Mouse (Mus musculus) heart, embryonic 10.5 days (tissue): ENCODE measurements at regions not wholly inside any gene's neighbourhood (a gene's known extent, or its start where the extent isn't known, plus 50 kb on each side); places are given as distances from the start of the nearest gene placed in this dataset.
A peak's percentile ranks its signal among the peaks of the same experiment; 100 is the strongest.

ENCODE experiments used
- DNase-seq: peaks from one replicate; pipeline ENCODE4 v3.0.0-alpha.2; 2017; ENCODE audit warnings: low spot score
- H3K27ac ChIP-seq: fragments of 300-500 bp; sonication (generic); 2 replicates; pipeline ENCODE4 v1.5.1; 2016; ENCODE audit warnings: mild to moderate bottlenecking
- H3K27me3 ChIP-seq: fragments of 300-500 bp; sonication (generic); 2 replicates; pipeline ENCODE4 v1.6.1; 2016; ENCODE audit warnings: mild to moderate bottlenecking; ENCODE audit not compliant: poor library complexity, insufficient read depth, severe bottlenecking
- H3K36me3 ChIP-seq: fragments of 300-500 bp; sonication (generic); 2 replicates; pipeline ENCODE4 v1.6.1; 2016; ENCODE audit warnings: mild to moderate bottlenecking, moderate library complexity
- H3K4me1 ChIP-seq: fragments of 300-500 bp; sonication (generic); 2 replicates; pipeline ENCODE4 v1.6.1; 2016; ENCODE audit warnings: mild to moderate bottlenecking
- H3K4me3 ChIP-seq: fragments of 300-500 bp; sonication (generic); 2 replicates; pipeline ENCODE4 v1.5.1; 2016; ENCODE audit warnings: mild to moderate bottlenecking, moderate library complexity
- H3K9me3 ChIP-seq: fragments of 300-500 bp; sonication (generic); 2 replicates; pipeline ENCODE4 v1.6.1; 2016; ENCODE audit warnings: mild to moderate bottlenecking, moderate library complexity
- WGBS: fragments of 180-500 bp; shearing (Covaris S2); methylation state at CpG from one replicate; pipeline ENCODE4 v1.1.7; 2016; 5-methylcytosine and 5-hydroxymethylcytosine counted together

DNA sequence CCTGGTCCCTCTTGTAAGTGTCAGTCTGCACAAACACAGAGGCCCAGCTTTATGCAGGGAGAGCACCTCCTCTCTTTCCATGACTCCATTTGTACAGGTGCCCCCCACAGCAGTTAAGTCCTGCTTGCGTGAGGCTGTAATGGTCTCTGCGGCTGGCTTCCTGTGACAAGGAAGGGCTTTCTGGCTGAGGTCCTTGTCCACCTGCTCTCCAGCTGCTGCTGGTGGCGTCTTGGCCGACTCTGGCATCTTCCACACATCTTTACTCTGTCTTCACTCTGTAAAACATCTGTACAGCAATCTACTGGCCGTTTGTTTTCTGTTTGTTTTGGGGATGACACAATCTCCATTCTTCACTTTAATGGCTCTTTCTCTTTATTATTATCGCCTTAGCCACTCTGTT lies 60.8 kb downstream of the Rpusd4 start:
- 45% methylated on average over 6 of the region's 6 CpGs for WGBS
- Histone ChIP-seq H3K9me3 (no peaks in the 10 kb centered on the region), H3K4me3 (no peak overlapping the region), H3K4me1 (peaks cover 59% of the 10 kb centered on the region), H3K27ac (no peak overlapping the region), H3K27me3 (peaks cover 29% of the 10 kb centered on the region; the same call in 1 of the 2 replicates), H3K36me3 (no peaks in the 10 kb centered on the region)
- DNase-seq: no peak

DNA sequence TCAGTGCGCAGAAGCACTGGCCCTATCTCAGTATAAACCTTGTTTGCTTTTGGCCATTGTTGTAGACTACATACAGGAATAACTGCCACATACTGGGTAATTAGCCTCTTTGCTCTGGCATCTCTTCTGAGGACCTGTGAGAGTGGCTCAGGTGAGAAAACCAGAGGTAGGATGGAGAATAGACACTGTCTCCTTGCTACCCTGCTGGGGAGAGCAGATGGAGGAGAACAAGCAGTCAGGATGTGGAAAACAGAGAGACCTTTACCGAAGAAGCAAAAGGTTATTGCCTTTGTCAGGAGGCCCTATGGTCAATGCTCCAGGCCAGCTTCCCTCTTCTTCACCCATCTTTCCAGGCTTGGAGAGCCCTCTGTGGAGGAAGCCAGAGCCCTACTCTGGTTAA lies 62.7 kb downstream of the Rpusd4 start:
- H3K9me3 ChIP-seq: no peaks in the 10 kb centered on the region
- H3K27me3 ChIP-seq: peaks cover 29% of the 10 kb centered on the region; the same call in 1 of the 2 replicates
- 83% methylated on average over 2 of the region's 2 CpGs for WGBS
- no peak overlapping the region for H3K4me3 ChIP-seq
- H3K36me3 ChIP-seq: no peaks in the 10 kb centered on the region
- 0 out of 2 replicates have a peak overlapping the region, but pooled peaks have one; percentile 59 for H3K27ac ChIP-seq
- peaks cover 64% of the 10 kb centered on the region for H3K4me1 ChIP-seq
- no peak for DNase-seq

DNA sequence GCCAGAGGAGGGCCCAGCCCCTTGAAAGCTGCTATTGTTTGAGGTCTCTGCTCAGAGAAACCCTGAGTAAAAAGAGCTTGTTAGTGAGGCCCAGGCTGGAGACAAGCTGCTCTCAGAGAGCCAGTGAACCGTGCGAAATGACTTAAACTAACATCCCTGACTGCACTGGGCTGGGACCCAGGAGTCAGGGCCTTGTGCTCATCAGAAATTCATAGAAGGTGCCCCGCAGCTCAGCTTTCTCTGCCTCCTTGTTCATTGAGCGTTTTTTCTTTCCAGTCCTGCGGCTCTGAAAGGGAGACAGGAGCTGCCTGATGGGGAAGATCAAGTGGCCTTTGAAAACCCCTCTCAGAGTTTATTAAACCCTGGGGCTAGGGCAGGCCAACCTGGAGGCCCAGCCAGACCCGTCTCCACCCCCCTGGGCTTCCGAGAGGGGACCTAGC lies 63.6 kb downstream of the Rpusd4 start:
- peaks cover 72% of the 10 kb centered on the region for H3K4me1 ChIP-seq
- H3K4me3 ChIP-seq: no peak overlapping the region
- no peaks in the 10 kb centered on the region for H3K9me3 ChIP-seq
- H3K36me3 ChIP-seq: no peaks in the 10 kb centered on the region
- peak overlapping the region; percentile 59; the same call in 1 of the 2 replicates for H3K27ac ChIP-seq
- 45% methylated on average over 7 of the region's 7 CpGs for WGBS
- peaks cover 29% of the 10 kb centered on the region; the same call in 1 of the 2 replicates for H3K27me3 ChIP-seq
- DNase-seq: no peak

DNA sequence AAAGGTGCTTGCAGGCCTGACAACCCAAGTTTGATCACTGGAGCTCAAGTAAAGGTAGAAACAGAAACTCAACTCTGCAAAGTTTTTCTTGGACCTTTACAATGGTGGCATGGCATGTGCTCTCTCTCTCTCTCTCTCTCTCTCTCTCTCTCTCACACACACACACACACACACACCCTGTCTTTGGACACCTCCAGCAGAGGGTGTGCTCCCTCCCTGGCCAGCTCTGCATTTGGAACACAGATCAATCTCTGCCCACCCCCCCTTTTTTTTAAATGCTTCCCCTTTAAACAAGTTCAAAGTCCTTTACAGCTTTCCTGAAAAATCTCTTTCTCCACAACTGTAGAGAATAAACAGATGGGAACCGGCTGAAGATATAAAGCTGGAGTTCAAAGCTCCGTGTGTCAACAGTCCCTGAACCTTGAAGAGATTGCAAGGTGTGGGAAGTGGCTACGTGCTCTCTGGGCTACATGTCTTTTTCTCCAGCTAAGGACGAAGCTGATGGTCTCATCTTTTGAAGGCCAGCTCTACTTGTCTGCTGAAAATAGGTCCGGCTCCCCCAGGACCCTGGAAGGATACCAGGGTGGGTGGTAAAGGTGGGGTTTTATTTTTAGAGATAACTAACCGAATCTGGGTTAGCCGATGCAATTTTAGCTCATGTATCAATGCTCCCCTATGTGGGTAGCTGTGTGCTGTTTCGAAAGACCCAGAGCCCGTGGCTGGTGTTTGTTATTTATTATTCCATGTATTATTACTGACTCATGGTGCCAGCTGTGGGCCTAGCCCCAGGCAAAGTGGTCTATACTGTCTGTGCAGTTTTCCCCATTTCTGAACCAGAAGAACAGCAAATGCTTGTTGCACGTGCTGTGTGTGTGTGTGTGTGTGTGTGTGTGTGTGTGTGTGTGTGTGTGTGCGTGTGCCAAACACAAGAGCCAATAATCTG lies 65.3 kb downstream of the Rpusd4 start:
- peak overlapping the region; percentile 49; the same call in 1 of the 2 replicates for H3K27ac ChIP-seq
- H3K27me3 ChIP-seq: peaks cover 24% of the 10 kb centered on the region; the same call in 1 of the 2 replicates
- H3K9me3 ChIP-seq: no peaks in the 10 kb centered on the region
- no peak for DNase-seq
- 53% methylated on average over 11 of the region's 11 CpGs for WGBS
- no peaks in the 10 kb centered on the region for H3K36me3 ChIP-seq
- no peak overlapping the region for H3K4me3 ChIP-seq
- peaks cover 72% of the 10 kb centered on the region for H3K4me1 ChIP-seq

DNA sequence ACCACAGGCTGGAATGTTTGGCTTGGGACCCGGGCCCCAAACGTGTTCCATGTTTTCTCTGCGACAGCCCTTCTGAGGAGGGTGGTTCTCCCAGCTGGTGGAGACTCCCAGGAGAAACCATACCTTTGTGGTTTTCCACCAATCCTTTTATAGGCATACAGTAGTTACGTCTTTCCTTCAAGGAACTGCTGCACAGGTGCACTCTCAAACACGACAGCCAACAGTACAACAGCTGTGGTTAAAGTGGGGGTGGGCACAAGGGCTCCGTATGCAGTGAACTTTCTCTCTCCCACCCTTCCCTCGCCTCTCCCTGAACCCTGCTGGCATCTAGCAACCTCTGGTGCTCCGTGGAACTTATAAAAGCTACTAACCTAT lies 66.0 kb downstream of the Rpusd4 start:
- WGBS: 78% methylated on average over 8 of the region's 8 CpGs
- Histone ChIP-seq H3K4me3 (no peak overlapping the region), H3K27ac (no peak overlapping the region), H3K9me3 (no peaks in the 10 kb centered on the region), H3K36me3 (no peaks in the 10 kb centered on the region), H3K27me3 (peaks cover 24% of the 10 kb centered on the region; the same call in 1 of the 2 replicates), H3K4me1 (peaks cover 78% of the 10 kb centered on the region)
- no peak for DNase-seq

DNA sequence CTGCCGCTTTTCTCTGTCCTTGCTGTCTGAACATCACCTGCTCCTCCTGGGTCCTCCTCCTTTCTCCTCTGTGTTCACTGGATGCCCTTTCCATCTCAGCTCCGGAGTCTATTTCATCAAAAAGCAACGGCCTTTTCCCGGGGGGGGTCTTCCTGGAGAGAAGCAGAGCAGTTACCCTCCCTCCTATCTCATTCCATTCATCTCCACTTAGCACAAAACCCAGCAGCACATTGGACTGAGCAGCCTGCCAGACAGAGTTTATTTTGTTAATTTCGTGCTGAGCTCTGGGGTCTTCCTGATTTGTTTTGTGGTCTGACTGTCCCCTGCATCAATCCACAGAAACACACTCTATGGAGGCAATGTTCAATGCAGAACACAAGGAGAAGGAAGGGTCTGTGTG lies 66.9 kb downstream of the Rpusd4 start:
- peaks cover 85% of the 10 kb centered on the region for H3K4me1 ChIP-seq
- H3K27ac ChIP-seq: peak overlapping the region; percentile 59
- peaks cover 25% of the 10 kb centered on the region; the same call in 1 of the 2 replicates for H3K27me3 ChIP-seq

DNA sequence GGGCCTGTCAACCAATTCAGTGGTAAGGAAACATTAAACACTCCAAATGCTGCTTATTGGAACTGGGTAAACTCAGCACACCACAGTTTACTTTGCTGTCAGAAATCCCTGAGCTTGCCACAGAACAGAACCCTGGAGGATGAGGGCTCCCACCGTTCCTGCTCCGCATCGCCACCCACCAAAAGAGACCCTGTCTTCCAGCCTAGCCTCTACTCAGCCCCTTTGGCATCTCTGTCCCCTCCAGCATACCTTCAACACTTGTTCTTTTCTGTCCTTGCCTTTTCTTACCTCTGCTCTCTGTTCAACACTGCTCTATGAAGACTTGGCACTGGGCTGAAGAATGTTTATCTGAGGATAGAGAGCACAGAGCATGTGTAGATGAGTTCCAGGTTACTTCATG lies 67.5 kb downstream of the Rpusd4 start:
- Histone ChIP-seq H3K36me3 (no peaks in the 10 kb centered on the region), H3K27ac (peak overlapping the region; percentile 49; the same call in 1 of the 2 replicates), H3K9me3 (no peaks in the 10 kb centered on the region), H3K4me1 (peaks cover 87% of the 10 kb centered on the region), H3K4me3 (no peak overlapping the region), H3K27me3 (peaks cover 20% of the 10 kb centered on the region; the same call in 1 of the 2 replicates)
- 73% methylated on average over 3 of the region's 3 CpGs for WGBS
- DNase-seq: no peak

More for the DNA sequence above, 66.9 kb downstream of the Rpusd4 start:
- no peaks in the 10 kb centered on the region for H3K9me3 ChIP-seq
- 63% methylated on average over 5 of the region's 5 CpGs for WGBS
- no peak overlapping the region for H3K4me3 ChIP-seq
- no peaks in the 10 kb centered on the region for H3K36me3 ChIP-seq
- DNase-seq: no peak

DNA sequence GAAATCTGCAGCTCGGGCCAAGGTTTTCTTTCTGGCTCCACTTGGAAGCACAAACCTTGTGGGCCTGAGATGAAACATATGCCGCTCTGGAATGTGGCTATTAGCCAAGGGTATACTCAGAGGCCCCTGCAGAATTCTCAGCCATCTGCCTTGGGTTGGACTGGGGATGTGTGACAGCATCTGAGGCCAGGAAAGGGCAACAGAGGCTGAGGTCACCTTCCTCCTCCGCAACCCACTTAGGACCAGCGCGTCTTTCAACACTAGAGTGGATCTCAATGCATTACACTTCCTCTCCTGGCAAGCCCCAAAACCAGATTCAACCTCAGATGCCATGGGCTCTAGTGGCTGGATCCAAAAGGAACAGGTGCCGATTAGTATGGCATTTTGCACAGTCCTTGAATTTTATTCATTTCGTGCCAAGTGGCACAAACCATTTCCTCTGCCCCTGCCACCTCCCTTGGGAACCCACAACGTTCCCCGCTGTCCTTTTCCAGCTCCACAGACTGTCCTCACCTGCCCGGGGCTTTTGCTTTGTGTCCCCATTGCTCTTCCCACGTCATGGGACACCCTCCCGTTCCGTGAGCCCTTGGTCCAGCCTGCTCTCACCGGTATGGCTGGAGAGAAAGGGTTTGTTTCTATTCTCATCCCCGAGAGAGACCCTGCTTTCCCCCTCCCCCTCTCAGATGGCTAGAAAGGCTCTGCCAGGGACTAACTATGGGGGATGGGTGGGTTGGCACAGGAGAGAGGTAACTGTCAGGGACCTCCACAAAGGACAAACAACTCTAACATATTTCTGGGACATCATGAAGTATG lies 68.4 kb downstream of the Rpusd4 start:
- Histone ChIP-seq H3K27ac (peak overlapping the region; percentile 49; the same call in 1 of the 2 replicates), H3K4me1 (peaks cover 87% of the 10 kb centered on the region), H3K4me3 (no peak overlapping the region), H3K27me3 (peaks cover 15% of the 10 kb centered on the region; the same call in 1 of the 2 replicates), H3K9me3 (no peaks in the 10 kb centered on the region), H3K36me3 (no peaks in the 10 kb centered on the region)
- DNase-seq: no peak
- WGBS: 48% methylated on average over 15 of the region's 15 CpGs

DNA sequence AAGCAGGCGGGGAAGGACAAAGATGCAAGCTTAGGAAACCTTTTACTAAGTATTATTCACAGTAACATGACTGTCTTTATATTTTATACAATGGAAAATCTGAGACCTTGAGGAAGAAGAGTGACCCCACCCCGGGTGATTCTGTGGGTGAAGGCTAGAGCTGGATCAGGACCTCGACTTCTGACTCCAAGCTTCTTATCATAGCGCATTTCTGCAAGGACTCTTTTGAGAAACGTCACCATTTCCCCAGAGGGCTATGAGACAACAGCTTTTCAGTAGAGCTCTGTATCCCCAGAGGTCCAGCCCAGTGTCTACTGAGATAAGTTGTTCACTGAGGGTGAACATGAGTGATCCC lies 69.0 kb downstream of the Rpusd4 start:
- Histone ChIP-seq H3K4me1 (peaks cover 87% of the 10 kb centered on the region), H3K27me3 (peaks cover 15% of the 10 kb centered on the region; the same call in 1 of the 2 replicates), H3K36me3 (no peaks in the 10 kb centered on the region), H3K4me3 (no peak overlapping the region), H3K9me3 (no peaks in the 10 kb centered on the region), H3K27ac (peak overlapping the region; percentile 17; the same call in 1 of the 2 replicates)
- DNase-seq: no peak
- 54% methylated on average over 5 of the region's 5 CpGs for WGBS

DNA sequence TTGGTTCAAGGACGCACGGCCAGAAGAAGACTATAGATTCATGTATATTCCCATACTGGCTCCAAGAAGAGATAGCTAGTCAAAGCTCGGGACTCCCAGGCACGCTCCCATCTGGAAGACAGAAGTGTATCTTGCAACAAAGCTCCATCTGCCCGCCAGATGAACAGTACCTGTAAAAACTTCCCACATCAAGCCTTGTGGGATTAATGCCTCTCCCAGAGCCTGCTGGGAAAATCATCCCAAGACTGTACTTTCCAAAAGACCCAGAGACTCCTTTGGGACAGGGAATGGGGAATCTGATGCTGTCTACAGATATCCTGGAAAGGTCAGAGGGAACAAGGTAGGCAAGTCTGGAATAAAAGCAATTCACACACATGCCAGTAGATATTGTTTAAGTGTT lies 71.2 kb downstream of the Rpusd4 start:
- Histone ChIP-seq H3K27ac (no peak overlapping the region), H3K36me3 (no peaks in the 10 kb centered on the region), H3K27me3 (peaks cover 7% of the 10 kb centered on the region; the same call in 1 of the 2 replicates), H3K4me1 (peaks cover 83% of the 10 kb centered on the region), H3K4me3 (no peak overlapping the region), H3K9me3 (no peaks in the 10 kb centered on the region)
- WGBS: 73% methylated on average over 5 of the region's 5 CpGs
- no peak for DNase-seq

DNA sequence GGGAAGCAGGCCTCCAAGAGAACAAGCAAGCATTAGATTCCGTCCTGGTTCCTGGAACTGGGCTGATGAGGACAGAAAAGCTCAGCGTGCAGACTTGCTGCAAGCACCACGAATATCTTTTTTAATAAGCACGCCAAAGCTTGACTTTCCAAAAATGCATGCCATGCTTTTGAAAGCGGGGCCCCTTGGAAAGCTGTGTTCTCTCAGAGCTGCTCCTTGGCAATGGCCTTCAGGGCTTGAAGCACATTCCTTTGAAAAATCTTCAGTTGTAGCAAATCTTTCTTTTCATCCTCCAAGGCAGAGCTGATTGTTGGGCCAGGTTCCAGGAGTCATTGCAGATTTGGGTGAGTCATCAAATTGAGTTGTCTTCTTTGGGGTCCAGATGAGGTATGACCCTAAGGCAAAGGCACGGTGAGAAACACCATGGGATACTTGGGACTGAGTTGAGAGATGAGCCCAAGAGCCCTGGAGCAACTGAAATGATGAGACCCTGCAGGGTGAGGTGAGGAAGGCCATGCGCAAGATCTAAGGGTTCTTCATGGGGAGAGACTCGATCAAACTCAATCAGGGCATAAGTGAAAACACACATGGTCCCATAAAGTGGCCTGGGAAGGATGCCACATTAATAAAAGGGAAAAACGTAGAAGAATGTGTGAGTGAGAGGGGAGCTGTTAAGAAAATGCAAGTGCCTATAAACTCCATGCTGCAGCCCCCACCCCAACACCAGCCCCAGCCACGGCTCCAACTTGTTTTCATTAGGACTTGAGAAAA lies 72.0 kb downstream of the Rpusd4 start:
- Histone ChIP-seq H3K4me3 (no peak overlapping the region), H3K27ac (0 out of 2 replicates have a peak overlapping the region, but pooled peaks have one; percentile 38), H3K36me3 (no peaks in the 10 kb centered on the region), H3K4me1 (peaks cover 84% of the 10 kb centered on the region), H3K9me3 (no peaks in the 10 kb centered on the region), H3K27me3 (peaks cover 7% of the 10 kb centered on the region; the same call in 1 of the 2 replicates)
- no peak for DNase-seq
- WGBS: 71% methylated on average over 10 of the region's 10 CpGs

DNA sequence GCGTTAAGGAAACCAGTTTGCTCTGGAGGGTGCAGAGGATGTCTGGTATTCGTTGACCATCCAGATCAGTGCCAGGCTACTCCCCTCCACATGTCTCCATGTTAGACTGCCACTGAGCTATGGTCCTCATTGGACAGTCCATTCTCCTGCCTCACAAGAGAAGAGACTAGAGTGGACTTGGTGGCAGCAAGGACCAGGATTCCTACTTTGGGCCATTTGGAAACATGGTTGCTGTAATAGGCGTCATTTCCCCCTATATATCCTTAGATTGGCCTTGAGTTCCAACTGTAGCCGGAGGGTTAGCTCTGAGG lies 72.6 kb downstream of the Rpusd4 start:
- H3K4me1 ChIP-seq: peaks cover 84% of the 10 kb centered on the region
- no peaks in the 10 kb centered on the region for H3K9me3 ChIP-seq
- no peak for DNase-seq
- H3K36me3 ChIP-seq: no peaks in the 10 kb centered on the region
- peaks cover 7% of the 10 kb centered on the region; the same call in 1 of the 2 replicates for H3K27me3 ChIP-seq
- H3K27ac ChIP-seq: 0 out of 2 replicates have a peak overlapping the region, but pooled peaks have one; percentile 38
- 73% methylated on average over 4 of the region's 4 CpGs for WGBS
- no peak overlapping the region for H3K4me3 ChIP-seq
